Mouse (Mus musculus): ENCODE results near the gene Aph1a.
"Not testable (repeated sequence)": the region's sequence is repeated elsewhere in the genome, so short reads cannot be mapped to it uniquely, and the experiment has no call there.

The Aph1a gene

DNA sequence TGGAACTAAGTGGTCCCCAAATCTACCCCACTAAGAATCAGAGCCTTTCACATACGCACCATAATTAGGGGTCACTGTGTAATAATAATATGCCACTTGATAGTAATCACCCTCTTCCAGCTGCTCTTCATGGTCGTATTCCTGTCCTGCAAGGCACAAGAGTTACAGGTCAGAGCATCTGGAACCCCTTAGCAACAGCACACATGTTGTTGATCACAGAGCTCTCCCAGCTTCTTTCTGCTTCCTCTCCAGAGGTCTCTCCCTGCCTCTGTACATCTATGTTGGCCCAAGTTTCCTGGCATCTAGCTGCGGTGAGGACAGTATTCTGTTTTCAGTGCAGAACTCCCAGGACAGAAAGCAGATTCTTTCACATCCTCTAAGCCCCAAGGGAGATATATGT is 4.1 kb upstream of the Aph1a start:
- no peak for DNase-seq

- DNase-seq = peak; percentile 29
Measured at GRCm38 (mm10) chr3:95891211-95892065, 2.3 kb upstream of the Aph1a start, which contains the start of gene BC028528. Gene BC028528 (minus strand): TSS chr3:95892005.

GRCm38 (mm10) chr3:95892066-95893052 is 1.4 kb upstream of the Aph1a start:
- peak; percentile 21 for DNase-seq

DNA sequence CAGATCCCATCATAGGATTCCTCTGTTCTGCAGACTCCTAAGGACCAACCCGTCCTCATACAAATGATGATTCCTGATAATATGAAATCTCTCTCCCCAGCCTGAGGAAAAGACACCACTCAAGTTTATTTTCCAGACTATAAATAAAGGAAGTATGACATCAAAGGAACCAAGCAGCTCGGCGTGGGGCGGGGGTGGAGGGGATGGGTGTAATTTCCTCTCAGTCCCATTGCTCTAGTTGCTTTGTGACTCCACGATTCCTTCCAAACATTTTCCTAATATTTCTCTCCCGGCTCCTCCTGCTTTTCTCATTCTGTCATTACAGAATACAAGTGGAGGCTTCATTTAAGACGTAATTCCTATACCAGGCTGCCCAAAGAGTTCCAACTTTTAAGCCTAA is 643 bp upstream of the Aph1a start:
- peak; percentile 43 for DNase-seq

- peak; percentile 36 for DNase-seq
Measured at GRCm38 (mm10) chr3:95894317-95895160, 770 bp downstream of the Aph1a start.

DNA sequence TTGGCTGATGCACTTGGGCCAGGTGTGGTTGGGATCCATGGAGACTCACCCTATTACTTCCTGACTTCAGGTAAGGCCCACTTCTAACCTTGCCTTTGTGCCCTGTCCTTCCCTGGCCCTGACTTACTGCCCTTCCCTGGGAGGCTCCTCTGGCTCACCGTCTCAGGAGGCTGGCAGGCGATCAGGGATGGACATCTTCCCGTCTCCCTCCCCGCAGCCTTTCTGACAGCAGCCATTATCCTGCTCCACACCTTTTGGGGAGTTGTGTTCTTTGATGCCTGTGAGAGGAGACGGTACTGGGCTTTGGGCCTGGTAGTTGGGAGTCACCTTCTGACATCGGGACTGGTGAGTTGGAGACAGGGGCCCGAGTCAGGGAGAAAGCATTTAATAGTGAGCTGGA is 1.7 kb downstream of the Aph1a start:
- DNase-seq = not testable (repeated sequence)

GRCm38 (mm10) chr3:95899800-95900524 is 6.2 kb downstream of the Aph1a start:
- no peak for DNase-seq

DNA sequence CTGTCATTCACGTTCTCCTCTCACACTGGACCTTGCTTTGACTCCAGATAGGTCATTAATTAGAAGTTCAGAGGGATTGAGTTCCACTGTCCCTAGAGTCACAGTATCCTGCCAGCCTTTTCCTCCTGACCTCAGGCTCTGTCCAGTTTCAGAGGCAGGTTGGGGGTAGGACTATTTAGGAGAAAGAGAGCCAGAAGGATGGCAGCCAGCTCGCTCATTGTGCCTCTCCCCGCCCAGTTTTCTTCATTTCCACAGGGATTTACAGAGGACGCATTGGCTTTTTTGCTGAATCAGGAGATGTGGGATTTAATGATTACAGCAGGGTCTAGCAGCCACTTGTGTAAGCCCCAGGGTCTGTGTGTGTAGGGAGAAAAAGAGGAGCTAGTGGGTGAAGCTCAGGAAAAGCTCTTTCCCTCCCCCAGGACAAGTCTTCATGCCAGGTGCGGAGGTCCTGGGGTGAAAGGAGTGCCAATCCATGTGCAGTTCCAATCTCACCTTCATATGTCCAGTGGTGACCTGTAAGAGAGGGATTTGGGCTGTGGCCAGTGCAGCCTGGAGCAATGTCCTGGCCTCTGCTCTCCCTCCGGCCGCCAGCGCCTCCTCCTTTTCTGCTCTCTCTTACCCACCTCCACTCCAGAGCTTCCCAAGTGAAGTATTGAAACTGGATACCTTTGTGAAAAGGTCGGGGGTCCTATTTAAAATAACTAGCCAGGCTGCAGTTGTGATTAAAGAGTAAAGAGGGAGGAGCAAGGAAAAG is 8.0 kb downstream of the Aph1a start:
- DNase-seq = no peak

- no peak for DNase-seq
Measured at GRCm38 (mm10) chr3:95902373-95902625, 8.5 kb downstream of the Aph1a start.

DNA sequence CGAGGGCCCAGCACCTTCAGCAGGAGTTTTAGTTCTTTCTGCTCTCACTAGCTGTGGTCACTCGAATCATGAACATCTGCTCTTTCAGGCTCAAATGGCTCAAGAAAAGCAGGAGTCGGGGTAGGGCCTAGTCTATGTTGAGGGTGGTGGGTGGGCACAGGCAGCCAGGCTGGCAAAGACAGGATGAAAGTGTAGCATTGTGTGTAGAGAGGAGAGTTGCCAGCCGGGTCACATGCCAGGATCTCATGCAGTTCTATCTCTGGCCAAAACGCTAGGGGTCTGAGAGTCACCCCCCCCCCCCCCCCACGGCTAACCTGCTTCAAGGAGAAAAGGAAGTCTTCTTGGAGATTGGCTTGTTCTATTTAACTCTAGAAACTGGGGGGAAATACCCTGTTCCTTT is 8.9 kb downstream of the Aph1a start:
- DNase-seq = no peak

GRCm38 (mm10) chr3:95903753-95904502 is 10.2 kb downstream of the Aph1a start:
- DNase-seq = no peak

- no peak for DNase-seq
Measured at GRCm38 (mm10) chr3:95904568-95904967, 10.8 kb downstream of the Aph1a start, which contains the start of gene Car14. Gene Car14 (minus strand): TSS chr3:95904691.

- DNase-seq = peak; percentile 62
Measured at GRCm38 (mm10) chr3:95905146-95905939, 11.6 kb downstream of the Aph1a start.

- DNase-seq = peak; percentile 68
Measured at GRCm38 (mm10) chr3:95905940-95906492, 12.2 kb downstream of the Aph1a start.

DNA sequence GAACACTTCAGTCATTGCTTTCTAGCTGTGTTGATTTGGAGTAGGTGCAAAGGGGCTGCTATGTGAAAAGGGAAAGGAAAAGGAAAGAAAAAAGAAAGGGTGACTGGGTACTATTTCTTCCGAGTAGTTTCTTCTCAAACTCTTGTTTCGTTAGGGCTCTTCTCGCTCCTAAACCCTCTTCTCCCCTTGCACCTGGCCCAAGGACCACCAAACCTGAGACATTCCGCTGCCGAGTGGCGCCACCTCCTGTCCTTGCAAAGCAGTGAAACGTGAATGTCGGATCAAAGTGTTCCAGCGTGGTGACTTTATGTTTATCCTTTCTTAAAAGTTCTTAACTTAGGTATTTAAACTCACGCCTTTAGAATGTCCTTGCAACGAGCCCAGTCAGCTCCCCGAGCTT is 13.1 kb downstream of the Aph1a start:
- DNase-seq = peak; percentile 89

GRCm38 (mm10) chr3:95907613-95908012 is 13.8 kb downstream of the Aph1a start:
- DNase-seq = no peak

DNA sequence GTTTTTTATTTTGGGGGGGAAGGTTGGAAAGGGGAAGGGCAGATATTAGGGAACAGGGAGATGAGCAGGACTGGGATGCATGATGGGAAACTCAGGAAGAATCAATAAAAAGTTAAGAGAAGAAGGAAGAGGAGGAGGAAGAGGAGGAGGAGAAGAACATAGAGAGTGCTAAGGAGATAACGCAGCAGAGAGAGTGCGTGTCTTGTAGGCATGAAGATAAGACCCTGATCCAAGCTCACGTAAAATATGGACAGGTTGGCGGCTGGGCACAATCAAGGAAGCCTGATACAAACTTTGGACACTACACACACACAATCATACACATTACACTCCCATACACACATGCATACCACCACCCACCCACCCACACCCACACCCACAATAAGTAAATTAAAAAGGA is 20.9 kb downstream of the Aph1a start:
- DNase-seq = no peak

DNA sequence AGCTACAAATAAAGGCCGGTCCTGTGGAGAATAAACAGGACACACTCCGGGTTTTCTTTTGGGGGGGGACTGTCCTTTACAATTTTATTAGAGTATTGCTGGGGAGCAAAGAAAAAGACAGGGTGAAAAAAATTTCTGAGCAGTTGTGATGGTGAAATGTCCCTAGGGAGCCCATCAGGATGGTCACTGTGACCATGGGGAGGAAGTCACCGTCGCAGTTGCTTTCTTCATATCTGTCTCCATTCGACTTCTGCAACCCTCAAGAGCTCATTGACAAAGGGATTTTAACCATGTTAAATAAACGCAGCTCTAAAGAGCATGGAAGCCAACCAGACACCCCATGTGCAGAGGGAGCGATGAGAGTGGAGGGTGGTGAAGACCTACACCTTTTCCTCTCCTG is 23.0 kb downstream of the Aph1a start:
- DNase-seq = no peak

DNA sequence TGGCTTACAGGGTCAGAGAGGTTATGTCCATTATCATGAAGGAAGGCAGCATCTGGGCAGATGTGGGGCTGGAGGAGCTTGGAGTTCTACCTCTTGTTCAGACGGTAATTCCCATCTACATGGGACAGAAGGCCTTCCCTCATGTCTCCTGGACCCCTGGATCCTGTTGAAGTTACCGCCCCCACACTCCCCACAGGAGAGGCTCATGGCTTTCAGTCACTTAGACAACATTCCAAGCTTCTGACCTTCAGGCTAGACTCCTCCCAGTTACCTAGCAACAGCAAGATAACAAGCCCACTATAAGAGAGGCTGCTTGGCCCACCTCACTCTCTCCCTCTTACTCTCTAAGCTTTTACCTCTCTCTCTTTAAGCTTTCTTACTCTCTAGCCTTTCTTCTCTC is 26.8 kb downstream of the Aph1a start:
- not testable (repeated sequence) for DNase-seq
